In genomic region chr10:121890061-121890460, GRCm38 (mm10) we compare ENCODE assay signal across 24 mouse cellular contexts.
DNase-seq lines count a peak whose midpoint lies in the region; ATAC-seq lines count a peak whose summit lies in the region.
"Had no signal": no experiment of that assay in that cellular context is flagged by ENCODE, and none has a peak within 500 bp of the region (broad histone marks: within the 10 kb centered on the region; RNA-seq: fewer than 3 reads in every experiment).

No protein-coding gene starts in this region.

- H3K9me3 ChIP-seq in hindbrain, embryonic 13.5 days, result no peaks in the 10 kb centered on the region
- H3K9me3 ChIP-seq in hindbrain, embryonic 11.5 days (ENCODE audit: control insufficient read depth, low read length), result no peaks in the 10 kb centered on the region
- H3K9me3 ChIP-seq: embryonic facial prominence, embryonic 15.5 days; forebrain, embryonic 10.5 days; heart, embryonic 15.5 days had no signal

- H3K27ac ChIP-seq in hindbrain, embryonic 13.5 days, result peak overlapping the region; percentile 18; the same call in 1 of the 2 replicates
- H3K27ac ChIP-seq in hindbrain, embryonic 11.5 days (ENCODE audit: low read depth, low read length), result no peak overlapping the region
- H3K27ac ChIP-seq: embryonic facial prominence, embryonic 15.5 days; forebrain, embryonic 10.5 days; heart, embryonic 15.5 days; hindbrain, postnatal 0 days had no signal

- no peak overlapping the region for H3K4me3 ChIP-seq in hindbrain, embryonic 13.5 days
- no peak overlapping the region for H3K4me3 ChIP-seq in hindbrain, embryonic 11.5 days (ENCODE audit: low read depth, low read length)
- H3K4me3 ChIP-seq: embryonic facial prominence, embryonic 15.5 days; erythroblast, embryonic 14.5 days; forebrain, embryonic 10.5 days; heart, embryonic 15.5 days had no signal

- no peak for ATAC-seq in hindbrain, embryonic 13.5 days (ENCODE audit: low FRiP score)
- ATAC-seq in hindbrain, embryonic 11.5 days (ENCODE audit: low FRiP score), result no peak
- ATAC-seq: activated CD4-positive, CD25-positive, alpha-beta regulatory T cell, adult 4 months; forebrain, embryonic 14.5 days; hindbrain, postnatal 0 days had no signal

- H3K36me3 ChIP-seq in hindbrain, embryonic 13.5 days, result peaks cover 6% of the 10 kb centered on the region; the same call in 1 of the 2 replicates
- H3K36me3 ChIP-seq in hindbrain, embryonic 11.5 days (ENCODE audit: control insufficient read depth, insufficient read depth, low read length), result no peaks in the 10 kb centered on the region
- H3K36me3 ChIP-seq: embryonic facial prominence, embryonic 15.5 days; forebrain, embryonic 10.5 days; heart, embryonic 15.5 days had no signal

- no peak overlapping the region for H3K9ac ChIP-seq in hindbrain, embryonic 13.5 days
- H3K9ac ChIP-seq in hindbrain, embryonic 11.5 days (ENCODE audit: low read depth, low read length), result no peak overlapping the region
- H3K9ac ChIP-seq: embryonic facial prominence, embryonic 15.5 days; heart, embryonic 15.5 days had no signal

- no peaks in the 10 kb centered on the region for H3K27me3 ChIP-seq in hindbrain, embryonic 13.5 days
- no peaks in the 10 kb centered on the region for H3K27me3 ChIP-seq in hindbrain, embryonic 11.5 days (ENCODE audit: control insufficient read depth, insufficient read depth, low read length)
- H3K27me3 ChIP-seq: CH12.LX; embryonic facial prominence, embryonic 15.5 days; heart, embryonic 15.5 days had no signal

- WGBS in hindbrain, embryonic 13.5 days, result 61% methylated on average over 6 of the region's 6 CpGs
- 76% methylated on average over 6 of the region's 6 CpGs for WGBS in hindbrain, embryonic 11.5 days

- H3K4me1 ChIP-seq in hindbrain, embryonic 13.5 days (replicated peaks), result peaks cover 47% of the 10 kb centered on the region
- peaks cover 6% of the 10 kb centered on the region for H3K4me1 ChIP-seq in hindbrain, embryonic 11.5 days (replicated peaks; ENCODE audit: control insufficient read depth, insufficient read depth, low read length)

- DNase-seq in adrenal gland, adult 8-10 months, result peak; percentile 10
- DNase-seq in adrenal gland, postnatal 4 days (ENCODE audit: low spot score in 2 of 2), result no peak
- no peak for DNase-seq in hindbrain, embryonic 11.5 days (ENCODE audit: low spot score)
- DNase-seq in NIH3T3 (ENCODE audit: low read depth), result peak; percentile 54
- peak; percentile 13 for DNase-seq in naive thymus-derived CD4-positive, alpha-beta T cell, adult 2 months (ENCODE audit: low read depth)
- DNase-seq in ovary, adult 18-20 months (ENCODE audit: low spot score), result no peak
- DNase-seq in lung, postnatal 4 days, result no peak
- DNase-seq: cerebellum, adult 2 months; cerebellum, postnatal 10 days; embryo, embryonic 11 days; gastrocnemius, postnatal 36 days; heart, adult 18-20 months; heart, postnatal 14 days; kidney, adult 18-20 months had no signal

- H3K4me2 ChIP-seq in hindbrain, embryonic 13.5 days, result no peak overlapping the region
- H3K4me2 ChIP-seq in hindbrain, embryonic 11.5 days (replicated peaks; ENCODE audit: low read depth, low read length), result no peak overlapping the region
- H3K4me2 ChIP-seq: embryonic facial prominence, embryonic 15.5 days; heart, embryonic 11.5 days; heart, embryonic 15.5 days had no signal

Comparison
In these comparisons a context has a peak if more than half of its experiments do, and no peak if none do; other contexts are left out.
1. DNase-seq: peak in adrenal gland, adult 8-10 months (single experiment), NIH3T3 (single experiment) and naive thymus-derived CD4-positive, alpha-beta T cell, adult 2 months (single experiment); none in adrenal gland, postnatal 4 days (0 of 2), hindbrain, embryonic 11.5 days (single experiment), ovary, adult 18-20 months (single experiment) and lung, postnatal 4 days (0 of 2).